Mouse (Mus musculus) stomach, postnatal 0 days (tissue): ENCODE results near the gene Wnt1. TPM values are rescaled to one million over a fixed set of nuclear protein-coding genes. Genes with fewer than 3 reads are reported as not detected.

Source experiments
- ATAC-seq: fragments of 200-750 bp; cut with Nextera tagmentation; 2 replicates; pipeline ENCODE4 v1.8.0; 2017; ENCODE audit not compliant: low FRiP score, low TSS enrichment
- DNase-seq: peaks from one replicate; pipeline ENCODE4 v3.0.0-alpha.2; 2016; ENCODE audit warnings: low spot score
- H3K27ac ChIP-seq: fragments of 300-500 bp; sonication (generic); replicated peaks from 2 replicates; pipeline ENCODE4 v1.5.1; 2014; ENCODE audit warnings: mild to moderate bottlenecking, control low read depth
- H3K27me3 ChIP-seq: fragments of 300-500 bp; sonication (generic); 2 replicates; pipeline ENCODE4 v1.6.1; 2014; ENCODE audit warnings: low read length; ENCODE audit not compliant: control insufficient read depth, insufficient read depth
- H3K36me3 ChIP-seq: fragments of 300-500 bp; sonication (generic); 2 replicates; pipeline ENCODE4 v1.6.1; 2014; ENCODE audit warnings: low read length, mixed read lengths; ENCODE audit not compliant: control insufficient read depth, insufficient read depth
- H3K4me1 ChIP-seq: fragments of 300-500 bp; sonication (generic); replicated peaks from 2 replicates; pipeline ENCODE4 v1.6.1; 2014; ENCODE audit warnings: antibody characterized with exemption; ENCODE audit not compliant: control insufficient read depth, insufficient read depth
- H3K4me2 ChIP-seq: fragments of 300-500 bp; sonication (generic); replicated peaks from 2 replicates; pipeline ENCODE4 v1.6.1; 2014; ENCODE audit warnings: low read depth, mild to moderate bottlenecking, control low read depth, moderate library complexity
- H3K4me3 ChIP-seq: fragments of 300-500 bp; sonication (generic); 2 replicates; pipeline ENCODE4 v1.5.1; 2014; ENCODE audit warnings: low read depth, low read length, control low read depth
- H3K9ac ChIP-seq: fragments of 300-500 bp; sonication (generic); 2 replicates; pipeline ENCODE4 v1.6.1; 2014; ENCODE audit warnings: mild to moderate bottlenecking, low read length, control low read depth, mixed read lengths
- H3K9me3 ChIP-seq: fragments of 300-500 bp; sonication (generic); 2 replicates; pipeline ENCODE4 v1.6.1; 2016; ENCODE audit warnings: low read length; ENCODE audit not compliant: control insufficient read depth
- CTCF ChIP-seq: IDR thresholded peaks from 2 replicates; pipeline ENCODE4 v1.5.1; 2016; ENCODE audit warnings: antibody characterized with exemption, low read depth, mild to moderate bottlenecking, moderate library complexity
- EP300 ChIP-seq: optimal IDR thresholded peaks from 2 replicates; pipeline ENCODE3; 2016; ENCODE audit warnings: antibody characterized with exemption
- WGBS: fragments of 180-500 bp; shearing (Covaris S2); extraction: QIAGEN DNeasy Blood & Tissue Kit; methylation state at CpG from one replicate; pipeline ENCODE4 v1.1.7; 2014; 5-methylcytosine and 5-hydroxymethylcytosine counted together
- polyA plus RNA-seq: library from polyadenylated mRNA; unstranded; fragments of >200 nt; fragmentation: Nextera tagmentation; extraction: Ambion mirVana; gene quantifications from 2 replicates; pipeline ENCODE4 v1.2.1, GENCODE M21; 2015

The Wnt1 gene
- polyA plus RNA-seq, 1 experiment from 2014 or later: not detected

- H3K4me3 ChIP-seq: no peak overlapping the region
- H3K9me3 ChIP-seq: no peaks in the 10 kb centered on the region
- no peaks in the 10 kb centered on the region for H3K27me3 ChIP-seq
- H3K36me3 ChIP-seq: peaks cover 37% of the 10 kb centered on the region
- DNase-seq: no peak
- TF ChIP-seq EP300 (no peak), CTCF (peak; percentile 41)
- H3K4me1 ChIP-seq: no peaks in the 10 kb centered on the region; the same call in 1 of the 2 replicates
- no peak overlapping the region for H3K9ac ChIP-seq
- H3K4me2 ChIP-seq: peak overlapping the region; percentile 67; the same call in 1 of the 2 replicates
- 58% methylated on average over 12 of the region's 12 CpGs for WGBS
- no peak for ATAC-seq
- peak overlapping the region; percentile 95 for H3K27ac ChIP-seq
Observed at GRCm38 (mm10) chr15:98832161-98833058, 42.8 kb downstream of the Wnt1 start.

GRCm38 (mm10) chr15:98833281-98833680, 43.6 kb downstream of the Wnt1 start:
- ATAC-seq: no peak
- no peak for DNase-seq
- H3K9me3 ChIP-seq: no peaks in the 10 kb centered on the region
- H3K4me1 ChIP-seq: no peaks in the 10 kb centered on the region; the same call in 1 of the 2 replicates
- no peak overlapping the region for H3K27ac ChIP-seq
- 84% methylated on average over 11 of the region's 11 CpGs for WGBS
- H3K9ac ChIP-seq: no peak overlapping the region
- no peak overlapping the region for H3K4me3 ChIP-seq
- H3K36me3 ChIP-seq: peaks cover 37% of the 10 kb centered on the region
- no peaks in the 10 kb centered on the region for H3K27me3 ChIP-seq
- TF ChIP-seq CTCF (no peak), EP300 (no peak)
- no peak overlapping the region for H3K4me2 ChIP-seq

DNA sequence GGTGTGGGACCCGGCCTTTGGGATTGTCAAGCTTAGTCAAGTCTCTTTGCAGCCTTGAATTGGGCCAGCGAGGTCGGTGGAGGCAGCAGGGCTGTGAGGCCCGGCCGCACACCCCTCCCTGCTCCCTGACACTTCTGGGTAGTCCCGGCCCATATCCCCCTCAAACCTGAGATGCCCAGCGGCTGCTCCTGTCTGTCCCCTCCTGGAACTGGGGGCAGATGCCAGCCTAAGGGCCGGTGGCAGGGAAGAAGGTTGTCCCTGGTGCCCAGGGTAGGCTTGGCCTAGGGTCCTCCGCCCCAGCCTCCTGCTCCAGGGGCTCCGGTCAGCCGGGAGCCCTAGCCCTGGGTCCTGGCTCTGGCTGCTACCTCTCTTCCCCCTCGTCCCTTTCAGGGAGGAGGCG, 44.4 kb downstream of the Wnt1 start:
- TF ChIP-seq CTCF: no peak
- no peak for TF ChIP-seq EP300
- H3K9me3 ChIP-seq: no peaks in the 10 kb centered on the region
- peaks cover 39% of the 10 kb centered on the region for H3K36me3 ChIP-seq
- H3K27ac ChIP-seq: no peak overlapping the region
- H3K4me2 ChIP-seq: no peak overlapping the region
- H3K4me3 ChIP-seq: no peak overlapping the region
- ATAC-seq (no peak), DNase-seq (no peak)
- H3K9ac ChIP-seq: 0 out of 2 replicates have a peak overlapping the region, but pooled peaks have one; percentile 13
- H3K4me1 ChIP-seq: no peaks in the 10 kb centered on the region; the same call in 1 of the 2 replicates
- H3K27me3 ChIP-seq: no peaks in the 10 kb centered on the region
- WGBS: 88% methylated on average over 9 of the region's 13 CpGs

DNA sequence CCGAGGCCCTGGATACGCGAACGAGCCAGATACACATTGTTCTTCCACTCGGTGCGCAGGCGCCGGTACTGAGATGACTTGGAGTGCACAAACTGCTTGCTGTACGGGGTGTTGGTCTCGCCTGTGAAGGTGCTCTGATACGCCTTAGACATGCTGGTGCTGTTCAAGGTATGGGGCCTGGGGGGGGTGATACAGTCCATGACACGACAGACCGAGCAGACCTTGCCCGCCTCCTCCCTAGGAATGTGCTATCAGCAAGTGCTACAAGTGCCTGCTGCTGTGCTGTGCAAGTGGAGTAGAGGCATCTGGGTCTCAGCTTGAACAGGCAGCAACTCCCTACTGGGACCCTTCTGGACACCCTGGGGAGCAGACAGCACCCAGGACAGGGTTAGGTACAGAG, 45.6 kb downstream of the Wnt1 start:
- no peak overlapping the region for H3K4me3 ChIP-seq
- no peaks in the 10 kb centered on the region for H3K4me1 ChIP-seq
- no peak for ATAC-seq
- no peaks in the 10 kb centered on the region for H3K9me3 ChIP-seq
- no peaks in the 10 kb centered on the region for H3K27me3 ChIP-seq
- peaks cover 49% of the 10 kb centered on the region for H3K36me3 ChIP-seq
- no peak overlapping the region for H3K27ac ChIP-seq
- 88% methylated on average over 14 of the region's 14 CpGs for WGBS
- TF ChIP-seq CTCF: no peak
- no peak for TF ChIP-seq EP300
- H3K9ac ChIP-seq: no peak overlapping the region
- H3K4me2 ChIP-seq: no peak overlapping the region
- DNase-seq: no peak

DNA sequence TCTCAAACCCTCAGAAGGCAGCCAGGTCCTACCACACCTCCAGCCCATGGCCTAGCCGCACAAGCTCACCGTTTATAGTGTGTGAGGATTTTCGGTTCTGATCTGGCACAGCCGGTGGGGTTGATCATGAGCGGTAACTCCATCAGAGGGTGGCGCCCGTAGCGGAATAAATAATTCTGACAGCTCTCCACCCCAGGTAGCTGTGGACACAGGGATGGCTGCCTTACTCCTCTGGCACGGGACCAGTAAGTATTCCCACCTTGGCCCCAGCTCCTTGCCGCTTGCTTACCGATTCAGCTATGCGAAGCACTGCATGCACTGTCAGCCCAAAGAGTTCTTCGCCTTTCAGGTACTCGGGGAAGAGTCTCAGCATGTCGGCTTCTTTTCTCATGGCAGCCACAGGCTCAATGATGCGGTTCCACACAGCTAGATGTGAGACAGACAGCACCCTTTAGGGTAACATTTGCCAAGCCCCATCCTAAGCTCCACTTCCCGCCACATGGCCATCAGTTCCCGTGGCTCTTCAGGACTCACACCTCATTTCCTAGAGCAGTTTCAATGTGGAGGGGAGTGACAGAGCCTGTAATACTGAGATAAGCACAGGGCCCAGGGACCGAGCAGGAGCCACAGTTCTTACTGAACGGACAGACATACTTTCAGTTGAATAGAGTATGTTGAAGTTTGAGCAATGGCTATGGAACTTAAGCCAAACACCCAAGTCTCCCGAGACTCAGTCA, 47.5 kb downstream of the Wnt1 start:
- Histone ChIP-seq H3K27ac (no peak overlapping the region), H3K4me1 (no peaks in the 10 kb centered on the region), H3K9ac (no peak overlapping the region), H3K27me3 (no peaks in the 10 kb centered on the region), H3K9me3 (no peaks in the 10 kb centered on the region), H3K4me3 (no peak overlapping the region), H3K4me2 (no peak overlapping the region), H3K36me3 (peaks cover 66% of the 10 kb centered on the region)
- DNase-seq (no peak), ATAC-seq (no peak)
- TF ChIP-seq CTCF: no peak
- no peak for TF ChIP-seq EP300
- WGBS: 87% methylated on average over 21 of the region's 21 CpGs
